Mouse (Mus musculus) CD8-positive naive resting alpha-beta T cell, adult 2 months (primary cell): Measurements from ENCODE around the gene Kpna6.
A peak's percentile ranks its signal among the peaks of the same experiment; 100 is the strongest.

Experiments used
- DNase-seq, 2 experiments: peaks; one replicate each; pipeline ENCODE4 v3.0.0; 2022; ENCODE audit warnings: low read depth in 2 of 2, low spot score in 2 of 2

The Kpna6 gene

GRCm38 (mm10) chr4:129618786-129619691 lies 53.5 kb downstream of the Kpna6 start, which contains the start of gene Iqcc:
Gene Iqcc (minus strand): TSS chr4:129619099.
- DNase-seq, result peak; percentile 87 to 92

- DNase-seq, result no peak
These were observed 54.5 kb downstream of the Kpna6 start for GRCm38 (mm10) chr4:129618031-129618430.

- DNase-seq, result no peak
These were observed 55.4 kb downstream of the Kpna6 start for GRCm38 (mm10) chr4:129617121-129617641.

- DNase-seq, result no peak
These were observed 55.9 kb downstream of the Kpna6 start for GRCm38 (mm10) chr4:129616631-129617030.

GRCm38 (mm10) chr4:129615801-129616290 lies 56.7 kb downstream of the Kpna6 start:
- no peak for DNase-seq

GRCm38 (mm10) chr4:129614093-129614492 lies 58.5 kb downstream of the Kpna6 start, which contains the start of gene Dcdc2b:
Gene Dcdc2b (minus strand): TSS chr4:129614257.
- DNase-seq, result no peak

- DNase-seq, result no peak
These were observed 62.1 kb downstream of the Kpna6 start for GRCm38 (mm10) chr4:129610472-129610871.

GRCm38 (mm10) chr4:129610026-129610425 lies 62.5 kb downstream of the Kpna6 start:
- DNase-seq, result peak; percentile 13 to 20

GRCm38 (mm10) chr4:129609139-129609631 lies 63.4 kb downstream of the Kpna6 start:
- no peak for DNase-seq

GRCm38 (mm10) chr4:129608426-129609025 lies 64.0 kb downstream of the Kpna6 start:
- peak; percentile 78 to 84 for DNase-seq

- peak; percentile 78 to 82 for DNase-seq
These were observed 72.1 kb downstream of the Kpna6 start, which contains the start of the genes Eif3i and Tmem234 for GRCm38 (mm10) chr4:129600233-129601158. Gene Eif3i (minus strand): TSS chr4:129600648. Gene Tmem234 (plus strand): TSS chr4:129600668.
